Mouse (Mus musculus): Measurements from ENCODE around the gene Hist1h1c.

Gene Hist1h1c

DNA sequence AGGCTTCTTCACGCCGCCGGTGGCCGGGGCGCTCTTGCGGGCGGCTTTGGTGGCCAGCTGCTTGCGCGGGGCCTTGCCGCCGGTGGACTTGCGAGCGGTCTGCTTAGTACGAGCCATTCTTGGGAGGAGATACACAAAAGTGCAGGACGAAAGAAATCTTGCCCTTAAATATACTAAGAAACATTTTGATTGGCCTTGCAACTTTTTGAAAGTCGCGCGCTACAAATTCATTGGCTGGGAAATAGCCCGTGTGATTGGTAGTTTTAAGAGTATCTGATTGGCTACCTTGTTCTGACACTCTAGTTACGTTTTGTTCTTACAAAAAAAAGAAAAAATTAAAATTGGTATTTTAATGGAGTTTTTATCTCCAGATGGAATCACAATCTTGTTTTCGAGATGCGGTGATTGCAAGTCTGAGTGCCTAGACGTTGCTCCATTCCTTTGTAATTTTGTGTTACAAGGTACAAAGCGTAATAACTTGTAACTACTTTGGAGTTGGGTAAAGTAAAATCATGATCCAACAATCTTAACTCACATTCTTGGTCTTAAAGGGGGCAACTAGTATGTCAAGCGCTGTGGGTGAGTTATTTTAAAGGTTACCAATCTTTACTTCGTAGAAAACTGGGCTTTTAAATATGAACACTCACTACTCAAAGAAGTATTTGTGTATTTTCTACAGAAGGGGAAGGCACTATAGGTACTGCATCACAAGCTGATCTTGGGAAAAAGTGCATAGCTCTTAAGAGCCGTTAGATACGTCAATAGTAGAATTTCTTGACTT is 7.0 kb downstream of the Hist1h1c start, which contains the start of gene Hist1h3c:
Gene Hist1h3c (minus strand): TSS at position 222 of the 781 bp plus-strand sequence.
- DNase-seq (ENCODE audit: low spot score in 2 of 2): peak; percentile 84 to 93

DNA sequence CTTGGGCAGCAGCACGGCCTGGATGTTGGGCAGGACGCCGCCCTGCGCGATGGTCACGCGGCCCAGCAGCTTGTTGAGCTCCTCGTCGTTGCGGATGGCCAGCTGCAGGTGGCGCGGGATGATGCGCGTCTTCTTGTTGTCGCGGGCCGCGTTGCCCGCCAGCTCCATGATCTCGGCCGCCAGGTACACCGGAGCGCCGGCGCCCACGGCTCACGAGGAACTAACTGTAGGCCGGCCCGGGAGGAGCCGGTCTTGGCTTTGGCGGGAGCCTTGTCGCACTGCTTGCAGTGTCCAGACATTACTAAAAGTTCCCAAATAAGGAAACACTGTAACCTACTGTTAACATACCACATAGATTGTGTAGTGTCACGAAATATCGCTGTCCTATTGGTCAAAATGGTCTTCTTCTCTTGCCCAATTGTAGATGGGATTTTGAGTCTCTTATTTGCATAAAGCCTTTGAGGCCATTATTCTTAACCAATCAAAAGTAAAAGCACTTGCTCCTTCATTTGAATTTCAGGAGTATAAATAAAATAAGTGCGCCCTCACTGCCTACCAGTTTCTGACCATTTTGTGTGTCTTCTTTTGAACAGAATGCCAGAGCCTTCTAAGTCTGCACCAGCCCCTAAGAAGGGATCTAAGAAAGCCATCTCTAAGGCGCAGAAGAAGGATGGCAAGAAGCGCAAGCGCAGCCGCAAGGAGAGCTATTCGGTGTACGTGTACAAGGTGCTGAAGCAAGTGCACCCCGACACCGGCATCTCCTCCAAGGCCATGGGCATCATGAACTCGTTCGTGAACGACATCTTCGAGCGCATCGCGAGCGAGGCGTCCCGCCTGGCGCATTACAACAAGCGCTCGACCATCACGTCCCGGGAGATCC is 7.8 kb downstream of the Hist1h1c start, which contains the start of gene Hist1h2bb:
Gene Hist1h2bb (plus strand): TSS at position 534 of the 880 bp plus-strand sequence.
- peak; percentile 78 to 88 for DNase-seq (ENCODE audit: low spot score in 2 of 2)

DNA sequence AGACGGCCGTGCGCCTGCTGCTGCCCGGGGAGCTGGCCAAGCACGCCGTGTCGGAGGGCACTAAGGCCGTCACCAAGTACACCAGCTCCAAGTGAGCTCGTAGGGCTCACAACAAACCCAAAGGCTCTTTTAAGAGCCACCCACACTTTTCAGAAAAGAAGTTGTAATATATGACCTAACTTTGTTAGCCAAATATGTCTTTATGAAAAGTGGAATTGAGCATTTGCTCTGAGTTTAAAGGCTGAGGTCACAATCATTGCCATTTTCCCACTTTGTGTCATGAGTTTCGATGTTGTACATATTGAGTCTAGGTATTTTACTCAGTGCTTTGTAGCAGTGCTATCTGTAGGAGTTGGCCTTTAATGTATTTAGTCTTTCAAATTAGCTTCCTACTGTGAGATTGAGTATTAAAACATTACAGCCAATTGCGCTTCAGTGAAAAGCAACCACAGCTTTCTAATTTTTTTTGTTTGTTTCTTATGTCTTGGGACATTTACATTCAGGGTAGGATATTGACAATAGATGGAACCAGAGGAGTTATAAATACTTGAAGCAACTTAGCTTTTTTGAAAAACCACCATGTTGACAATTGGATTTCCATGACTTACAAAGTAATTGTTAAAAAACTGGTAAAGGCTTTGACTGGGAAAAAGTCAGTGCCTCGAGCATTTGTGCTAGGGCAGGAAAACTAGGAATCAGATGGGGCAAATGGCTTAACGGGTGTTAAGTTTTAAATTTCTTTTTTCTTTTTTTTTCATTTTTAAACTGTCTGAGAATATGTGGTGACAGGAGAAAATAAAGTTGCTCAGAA is 8.7 kb downstream of the Hist1h1c start:
- DNase-seq (ENCODE audit: low spot score in 2 of 2): peak in 1 of 2 experiments; percentile 62

DNA sequence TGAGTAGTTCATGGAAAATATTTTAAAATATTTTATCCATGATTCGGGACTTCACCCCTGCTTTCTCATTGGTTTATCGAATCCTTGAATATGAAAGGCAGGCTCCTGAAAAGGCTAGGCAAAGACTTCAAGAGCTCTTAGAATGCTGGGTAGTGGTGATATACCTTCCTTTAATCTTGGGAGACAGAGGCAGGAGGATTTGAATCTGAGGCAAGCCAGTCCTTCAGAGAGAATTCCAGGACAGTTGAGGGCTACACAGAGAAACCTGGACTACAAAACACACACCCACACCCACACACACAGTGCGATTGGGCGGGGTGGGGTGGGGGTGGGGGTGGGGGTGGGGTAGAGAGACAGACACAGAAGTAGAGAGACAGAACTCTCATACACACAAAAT is 9.3 kb downstream of the Hist1h1c start:
- peak in 1 of 2 experiments; percentile 63 for DNase-seq (ENCODE audit: low spot score in 2 of 2)

DNA sequence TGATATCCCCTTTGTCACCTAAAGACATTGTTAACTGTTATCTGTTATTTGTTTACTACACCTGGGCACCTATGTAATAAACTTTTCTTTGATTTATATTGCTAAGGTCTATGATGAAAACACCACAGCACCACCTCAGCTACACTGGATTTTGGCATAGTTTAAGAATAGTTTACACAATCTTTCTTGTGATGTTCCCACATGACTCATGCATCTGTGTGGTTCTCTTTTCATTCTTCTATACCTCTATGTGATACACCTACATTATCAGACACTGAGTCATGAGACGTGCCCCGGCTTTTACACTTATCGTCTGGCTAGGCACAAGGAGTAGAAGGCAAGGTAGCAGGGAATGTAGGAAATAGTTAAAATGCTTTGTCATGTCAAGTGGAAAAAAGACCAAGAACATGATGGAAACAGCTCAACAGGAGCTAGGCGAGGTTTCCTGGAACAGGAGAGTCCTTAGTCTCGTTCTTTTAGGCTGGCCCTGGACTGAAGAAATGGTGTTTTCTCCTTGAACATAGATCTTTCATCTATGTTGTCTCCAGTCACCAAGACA is 11.0 kb downstream of the Hist1h1c start:
- no peak for DNase-seq (ENCODE audit: low spot score in 2 of 2)

DNA sequence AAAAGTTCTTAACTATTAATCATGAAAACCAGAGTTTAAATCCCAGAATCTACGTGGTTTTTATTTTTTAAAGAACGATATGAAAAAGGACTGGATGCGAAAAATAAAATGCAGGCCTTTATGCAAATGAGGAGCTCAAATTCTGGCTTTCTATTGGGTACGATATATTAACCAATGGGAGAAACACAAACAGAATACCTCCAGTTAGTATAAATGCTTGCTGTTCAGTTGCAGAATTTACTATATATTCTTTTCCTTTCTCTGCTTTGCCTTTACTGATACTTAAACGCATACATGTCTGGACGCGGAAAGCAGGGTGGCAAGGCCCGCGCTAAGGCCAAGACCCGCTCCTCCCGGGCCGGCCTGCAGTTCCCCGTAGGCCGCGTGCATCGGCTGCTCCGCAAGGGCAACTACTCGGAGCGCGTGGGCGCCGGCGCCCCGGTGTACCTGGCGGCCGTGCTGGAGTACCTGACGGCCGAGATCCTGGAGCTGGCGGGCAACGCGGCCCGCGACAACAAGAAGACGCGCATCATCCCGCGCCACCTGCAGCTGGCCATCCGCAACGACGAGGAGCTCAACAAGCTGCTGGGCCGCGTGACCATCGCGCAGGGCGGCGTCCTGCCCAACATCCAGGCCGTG is 12.3 kb downstream of the Hist1h1c start, which contains the start of gene Hist1h2ab:
Gene Hist1h2ab (plus strand): TSS at position 288 of the 639 bp plus-strand sequence.
- DNase-seq (ENCODE audit: low spot score in 2 of 2): peak; percentile 79 to 90

DNA sequence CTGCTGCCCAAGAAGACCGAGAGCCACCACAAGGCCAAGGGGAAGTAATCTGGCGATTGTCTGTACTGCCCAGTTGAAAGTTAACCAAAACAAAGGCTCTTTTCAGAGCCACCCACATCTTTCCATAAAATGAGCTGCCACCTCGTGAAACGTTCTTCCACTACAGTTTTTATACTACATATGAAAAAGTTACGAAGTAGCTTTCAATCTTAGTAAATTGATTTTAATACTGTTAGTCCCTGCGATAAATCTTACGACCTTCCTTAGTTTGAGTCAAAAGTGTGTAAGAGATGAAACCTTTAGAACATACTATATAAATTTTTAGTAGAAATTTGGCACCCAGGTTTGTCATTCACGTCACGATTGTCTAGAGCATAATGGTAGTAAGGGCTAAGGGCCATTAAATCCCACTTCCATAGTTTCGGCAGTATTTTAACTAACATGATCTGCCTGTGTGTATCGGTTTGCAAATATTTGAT is 12.9 kb downstream of the Hist1h1c start:
- DNase-seq (ENCODE audit: low spot score in 2 of 2): no peak

DNA sequence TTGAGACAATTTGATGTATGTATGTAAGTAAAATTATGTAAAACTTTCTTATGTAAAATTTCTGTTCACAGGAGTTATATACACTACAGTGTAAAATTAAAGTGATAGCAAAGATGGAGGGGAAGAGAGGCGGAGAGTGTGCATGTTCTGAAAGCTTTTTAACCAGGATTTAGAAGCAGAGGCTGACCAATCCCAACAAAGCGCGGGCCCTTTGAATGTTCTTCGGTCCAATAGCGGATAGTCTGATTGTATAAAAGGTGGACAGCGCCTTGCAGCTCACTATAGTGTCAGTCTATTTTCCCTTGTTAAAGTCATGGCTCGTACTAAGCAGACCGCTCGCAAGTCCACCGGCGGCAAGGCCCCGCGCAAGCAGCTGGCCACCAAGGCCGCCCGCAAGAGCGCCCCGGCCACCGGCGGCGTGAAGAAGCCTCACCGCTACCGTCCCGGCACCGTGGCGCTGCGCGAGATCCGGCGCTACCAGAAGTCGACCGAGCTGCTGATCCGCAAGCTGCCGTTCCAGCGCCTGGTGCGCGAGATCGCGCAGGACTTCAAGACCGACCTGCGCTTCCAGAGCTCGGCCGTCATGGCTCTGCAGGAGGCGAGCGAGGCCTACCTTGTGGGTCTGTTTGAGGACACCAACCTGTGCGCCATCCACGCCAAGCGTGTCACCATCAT is 13.6 kb downstream of the Hist1h1c start, which contains the start of gene Hist1h3b:
Gene Hist1h3b (plus strand): TSS at position 201 of the 675 bp plus-strand sequence.
- peak; percentile 90 to 94 for DNase-seq (ENCODE audit: low spot score in 2 of 2)

DNA sequence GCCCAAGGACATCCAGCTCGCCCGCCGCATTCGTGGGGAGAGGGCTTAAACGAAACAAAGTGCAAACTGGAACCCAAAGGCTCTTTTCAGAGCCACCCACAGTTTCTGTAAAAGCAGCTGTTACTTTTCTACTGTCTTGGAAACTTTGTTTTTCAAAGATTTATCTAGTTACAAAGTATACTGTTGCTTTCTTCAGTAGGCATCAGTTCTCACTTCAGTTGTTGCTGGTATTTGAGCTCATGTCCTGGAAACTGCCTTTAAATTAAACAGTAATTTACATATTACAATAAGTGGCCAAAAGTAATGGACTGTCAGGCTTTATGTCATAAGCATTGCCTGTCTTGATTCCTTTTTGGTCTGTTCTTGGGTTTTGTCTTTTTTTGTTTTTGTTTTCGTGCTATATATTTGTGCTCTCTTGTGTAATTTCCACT is 14.1 kb downstream of the Hist1h1c start:
- DNase-seq (ENCODE audit: low spot score in 2 of 2): peak in 1 of 2 experiments; percentile 66

DNA sequence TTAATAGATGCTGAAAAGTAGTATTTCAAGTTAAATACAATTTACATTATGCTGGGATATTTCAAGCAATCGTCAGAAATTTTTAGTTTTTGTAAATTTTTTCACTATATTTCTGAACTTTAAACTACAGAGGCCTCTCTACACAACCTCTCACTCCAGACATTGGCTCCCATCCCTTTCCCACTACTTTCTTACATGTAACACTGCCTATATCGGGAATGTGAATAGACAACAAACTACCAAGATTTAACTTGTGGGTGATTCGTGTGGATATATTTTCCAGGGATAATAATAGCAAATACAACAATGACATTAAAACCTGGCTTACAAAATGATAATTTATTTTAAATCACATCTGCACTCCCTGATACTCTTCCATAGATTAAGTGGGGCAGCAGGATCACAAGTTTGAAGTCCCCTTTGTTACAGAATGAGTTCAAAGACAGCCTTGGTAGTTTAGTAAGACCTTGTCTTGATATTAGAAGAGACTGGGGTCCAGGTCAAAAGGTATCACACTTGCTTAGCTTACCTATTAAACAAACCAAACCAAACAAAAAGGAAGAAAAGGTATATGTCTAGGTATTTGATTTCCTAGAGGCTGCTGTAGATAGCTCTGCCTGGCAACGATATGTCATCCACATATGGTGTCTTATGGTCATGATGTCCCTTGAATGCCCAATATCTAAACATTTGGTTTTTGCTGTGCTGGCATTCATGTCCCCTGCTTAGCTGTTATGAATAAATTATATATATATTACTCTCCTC is 14.9 kb downstream of the Hist1h1c start:
- DNase-seq (ENCODE audit: low spot score in 2 of 2): peak in 1 of 2 experiments; percentile 45

DNA sequence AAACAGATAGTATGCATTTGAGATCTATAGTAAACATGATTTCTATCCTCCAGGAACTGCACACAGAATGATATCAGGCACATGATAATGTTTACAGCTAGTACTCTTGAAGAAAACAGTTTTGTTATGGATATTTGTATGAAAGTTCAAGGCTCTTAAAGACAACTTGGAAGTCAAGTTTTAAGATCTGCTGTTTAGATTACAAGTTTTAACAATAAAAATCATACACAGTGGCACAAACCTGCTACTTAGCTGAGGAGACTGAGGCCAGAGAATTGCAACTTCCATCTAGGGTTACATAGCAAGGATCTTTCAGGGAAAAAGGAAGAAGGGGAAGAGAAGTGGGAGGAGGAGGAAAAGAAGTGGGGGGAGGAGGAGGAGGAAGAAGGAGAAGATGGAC is 16.4 kb downstream of the Hist1h1c start:
- no peak for DNase-seq (ENCODE audit: low spot score in 2 of 2)

DNA sequence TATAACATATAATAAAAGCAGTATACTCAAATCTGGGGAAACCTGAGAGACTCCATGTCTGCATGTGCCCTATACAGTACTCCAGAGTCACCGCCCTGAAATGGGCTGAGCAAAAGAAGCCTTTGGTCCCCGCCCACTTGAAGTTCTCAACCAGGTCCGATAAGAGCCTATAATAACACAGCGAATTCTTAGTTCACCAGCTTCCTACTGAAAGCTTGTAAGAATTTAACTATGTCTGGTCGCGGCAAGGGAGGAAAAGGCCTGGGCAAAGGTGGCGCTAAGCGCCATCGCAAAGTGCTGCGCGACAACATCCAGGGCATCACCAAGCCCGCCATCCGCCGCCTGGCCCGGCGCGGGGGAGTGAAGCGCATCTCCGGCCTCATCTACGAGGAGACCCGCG is 18.2 kb downstream of the Hist1h1c start, which contains the start of gene Hist1h4b:
Gene Hist1h4b (plus strand): TSS at position 224 of the 400 bp plus-strand sequence.
- peak; percentile 92 to 93 for DNase-seq (ENCODE audit: low spot score in 2 of 2)

DNA sequence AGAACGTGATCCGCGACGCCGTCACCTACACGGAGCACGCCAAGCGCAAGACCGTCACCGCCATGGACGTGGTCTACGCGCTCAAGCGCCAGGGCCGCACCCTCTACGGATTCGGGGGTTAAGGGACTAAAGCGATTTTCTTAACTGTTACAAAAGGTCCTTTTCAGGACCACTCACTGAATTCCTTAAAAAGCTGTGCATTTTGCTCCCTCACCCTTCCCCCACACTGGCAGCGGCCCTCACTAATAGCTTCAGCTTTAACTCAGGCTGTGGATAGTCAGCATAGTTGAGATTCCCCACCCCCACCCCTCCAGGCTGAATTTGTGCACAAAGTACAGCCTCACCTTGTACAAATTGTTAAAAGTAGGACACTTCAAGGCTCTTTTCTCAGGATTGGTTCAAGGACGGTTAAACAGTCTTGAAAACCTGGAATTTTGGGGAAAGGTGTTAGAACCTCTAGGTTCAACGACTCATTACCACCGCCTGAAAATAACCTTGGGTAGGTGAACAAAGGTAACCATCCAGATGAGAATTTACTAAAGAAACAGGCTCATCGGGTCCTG is 18.7 kb downstream of the Hist1h1c start:
- DNase-seq (ENCODE audit: low spot score in 2 of 2): peak; percentile 47 to 73

DNA sequence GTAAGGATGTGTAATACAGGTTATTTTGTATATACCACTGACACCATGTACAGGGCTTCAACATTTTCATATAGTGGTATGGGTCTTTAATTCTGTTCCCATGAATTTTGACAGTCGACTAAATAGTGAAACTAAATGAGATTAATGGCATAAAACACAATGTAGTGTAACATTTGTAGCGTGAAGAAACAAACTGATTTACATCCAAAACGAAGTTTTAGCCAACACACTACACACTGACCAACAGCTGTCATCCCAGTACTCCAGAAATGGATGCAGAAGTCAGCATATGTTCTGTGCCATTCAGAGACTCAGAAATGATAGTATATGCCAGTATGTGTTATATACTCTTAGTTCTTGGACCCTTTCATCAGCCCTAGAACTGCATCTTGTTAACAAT is 19.3 kb downstream of the Hist1h1c start:
- DNase-seq (ENCODE audit: low spot score in 2 of 2): no peak

DNA sequence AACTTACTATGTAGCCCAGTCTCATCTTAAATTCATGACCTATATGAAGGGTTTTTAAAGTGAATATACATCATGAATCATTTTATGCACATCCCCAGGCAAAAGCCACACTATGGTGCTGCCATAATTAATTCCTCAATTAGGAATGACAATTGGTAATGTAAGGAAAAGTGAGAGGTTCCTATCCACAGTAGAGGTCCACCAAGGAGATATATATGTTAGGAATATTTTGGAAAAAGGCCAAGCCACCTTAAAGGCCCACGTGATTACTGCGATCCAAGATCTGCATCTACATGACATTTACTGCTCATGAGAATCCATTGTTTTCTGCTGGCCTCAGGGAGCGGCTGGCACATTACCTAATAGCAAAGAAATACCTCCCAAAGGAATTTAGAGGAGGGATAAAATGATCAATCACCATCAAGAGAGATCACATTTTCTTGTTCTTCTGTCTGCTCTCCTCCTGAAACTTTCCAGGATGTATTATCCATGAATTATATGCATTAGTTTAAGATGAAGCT is 20.7 kb downstream of the Hist1h1c start:
- DNase-seq (ENCODE audit: low spot score in 2 of 2): no peak

DNA sequence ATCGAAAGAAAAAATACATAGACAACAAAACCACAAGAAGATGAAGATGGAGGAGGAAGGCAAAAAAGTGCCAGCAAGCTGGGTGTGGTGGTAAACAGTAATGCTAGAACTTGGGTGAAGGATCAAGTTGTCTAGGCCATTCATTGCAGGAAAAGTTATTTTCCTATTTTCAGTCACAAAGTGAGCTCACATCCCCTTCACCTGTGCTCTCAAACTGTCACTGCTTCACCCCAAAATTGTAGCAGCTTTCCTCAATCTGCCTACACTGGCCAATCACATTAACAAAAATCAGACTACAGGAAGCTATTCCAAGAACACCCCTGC is 21.3 kb downstream of the Hist1h1c start:
- no peak for DNase-seq (ENCODE audit: low spot score in 2 of 2)

DNA sequence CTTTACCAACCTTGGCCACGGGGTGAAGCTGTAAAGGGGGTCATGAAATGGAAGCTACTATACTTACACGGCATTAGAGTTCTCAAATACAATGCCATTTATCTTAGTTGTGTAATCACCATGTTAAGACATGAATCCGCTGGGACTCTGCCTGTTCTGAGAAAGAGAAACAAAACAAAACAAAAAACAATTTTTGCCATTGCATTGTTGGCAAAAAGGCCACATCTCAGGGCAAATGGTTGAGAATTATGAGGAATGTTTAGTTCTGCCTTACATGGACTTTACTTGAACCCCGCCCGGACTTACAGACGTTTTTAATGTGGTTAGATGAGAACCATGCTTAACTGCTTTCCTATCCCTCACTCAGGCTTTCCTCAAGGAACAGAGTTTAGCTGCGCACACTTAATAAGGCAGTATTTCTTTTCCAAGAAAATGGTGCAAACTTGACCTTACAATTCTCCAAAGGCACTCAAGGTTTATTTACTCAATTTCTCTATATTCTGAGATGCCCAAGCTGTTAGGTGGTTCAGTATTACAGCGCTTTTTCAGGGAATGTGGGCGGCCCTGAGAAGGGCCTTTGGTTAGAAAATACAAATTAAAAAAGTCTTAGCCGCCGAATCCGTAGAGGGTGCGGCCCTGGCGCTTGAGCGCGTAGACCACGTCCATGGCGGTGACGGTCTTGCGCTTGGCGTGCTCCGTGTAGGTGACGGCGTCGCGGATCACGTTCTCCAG is 21.8 kb downstream of the Hist1h1c start:
- DNase-seq (ENCODE audit: low spot score in 2 of 2): peak; percentile 65 to 74

Data from spleen, postnatal 4 days (tissue).